Mouse (Mus musculus) hindbrain, embryonic 13.5 days (tissue): ENCODE measurements at regions not wholly inside any gene's neighbourhood (a gene's known extent, or its start where the extent isn't known, plus 50 kb on each side); places are given as distances from the start of the nearest gene placed in this dataset.
A peak's percentile ranks its signal among the peaks of the same experiment; 100 is the strongest.
"Not testable (repeated sequence)": the region's sequence is repeated elsewhere in the genome, so short reads cannot be mapped to it uniquely, and the experiment has no call there.

Experiments
- ATAC-seq: fragments of 200-750 bp; cut with Nextera tagmentation; 2 replicates; pipeline ENCODE4 v1.8.0; 2017; ENCODE audit warnings: moderate TSS enrichment; ENCODE audit not compliant: low FRiP score
- H3K27ac ChIP-seq: fragments of 300-500 bp; sonication (generic); 2 replicates; pipeline ENCODE4 v1.5.1; 2015; ENCODE audit warnings: inconsistent platforms, mild to moderate bottlenecking, moderate library complexity
- H3K27me3 ChIP-seq: fragments of 300-500 bp; sonication (generic); 2 replicates; pipeline ENCODE4 v1.6.1; 2015; ENCODE audit warnings: mild to moderate bottlenecking, inconsistent platforms
- H3K36me3 ChIP-seq: fragments of 300-500 bp; sonication (generic); 2 replicates; pipeline ENCODE4 v1.6.1; 2015; ENCODE audit warnings: mild to moderate bottlenecking, inconsistent platforms
- H3K4me1 ChIP-seq: fragments of 300-500 bp; sonication (generic); replicated peaks from 2 replicates; pipeline ENCODE4 v1.6.1; 2015; ENCODE audit warnings: inconsistent platforms
- H3K4me2 ChIP-seq: fragments of 300-500 bp; sonication (generic); 2 replicates; pipeline ENCODE4 v1.6.1; 2015; ENCODE audit warnings: inconsistent platforms, mild to moderate bottlenecking, moderate library complexity
- H3K4me3 ChIP-seq: fragments of 300-500 bp; sonication (generic); 2 replicates; pipeline ENCODE4 v1.5.1; 2015; ENCODE audit warnings: mild to moderate bottlenecking, inconsistent platforms
- H3K9ac ChIP-seq: fragments of 300-500 bp; sonication (generic); 2 replicates; pipeline ENCODE4 v1.6.1; 2015; ENCODE audit warnings: mild to moderate bottlenecking, inconsistent platforms
- H3K9me3 ChIP-seq: fragments of 300-500 bp; sonication (generic); 2 replicates; pipeline ENCODE4 v1.6.1; 2016; ENCODE audit warnings: inconsistent platforms
- WGBS: fragments of 180-500 bp; shearing (Covaris S2); methylation state at CpG from one replicate; pipeline ENCODE4 v1.1.7; 2015; 5-methylcytosine and 5-hydroxymethylcytosine counted together

DNA sequence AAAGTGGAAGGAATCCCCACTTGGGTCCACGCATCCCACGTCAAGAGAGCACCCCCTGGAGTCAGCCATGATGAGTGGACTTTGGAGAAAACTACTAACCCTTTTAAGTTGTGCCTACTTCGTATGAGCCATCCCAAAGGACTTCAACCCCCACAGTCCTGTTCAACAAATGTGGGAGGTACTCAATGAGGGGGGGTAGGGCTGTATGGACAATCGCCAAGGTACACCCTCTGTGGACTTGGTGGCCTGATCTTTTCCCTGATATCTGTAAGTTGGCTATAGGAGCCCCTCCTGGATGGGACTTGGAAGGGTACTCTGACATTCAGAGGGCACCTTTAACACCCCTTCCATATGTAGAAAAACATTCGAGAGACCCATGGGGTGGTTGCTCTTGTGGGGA, 256.5 kb upstream of the Olfr161 start:
- not testable (repeated sequence) for H3K27ac ChIP-seq, H3K4me2 ChIP-seq, H3K9ac ChIP-seq, ATAC-seq, H3K9me3 ChIP-seq, H3K4me3 ChIP-seq, H3K27me3 ChIP-seq, H3K4me1 ChIP-seq, H3K36me3 ChIP-seq
- WGBS: 93% methylated on average over 5 of the region's 5 CpGs

- not testable (repeated sequence) for H3K4me3 ChIP-seq, H3K4me1 ChIP-seq, H3K9me3 ChIP-seq, H3K4me2 ChIP-seq, H3K27ac ChIP-seq, H3K36me3 ChIP-seq, H3K27me3 ChIP-seq, H3K9ac ChIP-seq
- WGBS: 34% methylated on average over 4 of the region's 4 CpGs
- 0 out of 2 replicates have a peak, but pooled peaks have one; percentile 21 for ATAC-seq
These were observed 247.5 kb upstream of the Olfr161 start for GRCm38 (mm10) chr16:3343372-3343771.

DNA sequence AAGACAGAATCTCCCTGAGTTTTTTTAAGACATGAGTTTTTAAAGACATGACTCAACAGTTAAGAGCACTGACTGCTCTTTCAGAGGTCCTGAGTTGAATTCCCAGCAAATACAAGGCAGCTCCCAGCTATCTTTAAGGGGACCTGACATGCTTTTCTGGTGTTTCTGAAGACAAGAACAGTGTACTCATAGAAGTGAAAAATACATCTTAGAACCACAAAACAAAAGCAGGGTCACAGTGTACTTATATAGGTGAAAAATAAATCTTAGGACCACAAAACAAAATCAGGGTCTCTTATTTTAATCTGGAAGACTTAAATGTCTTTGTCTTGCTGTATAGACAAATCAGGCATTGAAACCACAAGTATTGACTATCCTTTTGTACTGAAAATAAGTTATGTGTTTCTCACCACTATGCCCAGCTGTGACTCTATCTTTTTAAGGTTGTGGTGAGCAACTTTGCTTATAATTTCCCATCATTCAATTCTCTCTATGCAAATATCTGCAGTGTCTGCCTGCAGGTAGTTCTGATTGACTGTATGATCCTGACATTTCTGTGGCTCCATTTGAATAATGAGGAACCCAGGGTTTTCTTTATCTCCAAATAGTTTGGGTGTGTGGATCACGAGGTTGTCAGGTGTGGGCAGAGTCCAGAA, 246.0 kb upstream of the Olfr161 start:
- H3K9me3 ChIP-seq, H3K9ac ChIP-seq, H3K27me3 ChIP-seq, H3K4me2 ChIP-seq, H3K4me3 ChIP-seq, ATAC-seq, H3K4me1 ChIP-seq, H3K36me3 ChIP-seq, H3K27ac ChIP-seq: not testable (repeated sequence)
- WGBS: no CpG with 5 or more reads among the region's 1 CpGs

- not testable (repeated sequence) for H3K4me2 ChIP-seq, H3K4me3 ChIP-seq, H3K36me3 ChIP-seq, H3K9ac ChIP-seq, ATAC-seq, H3K4me1 ChIP-seq, H3K27me3 ChIP-seq, H3K27ac ChIP-seq, H3K9me3 ChIP-seq
- 100% methylated on average over 1 of the region's 4 CpGs for WGBS
These were observed 241.5 kb upstream of the Olfr161 start for GRCm38 (mm10) chr16:3349382-3349781.

DNA sequence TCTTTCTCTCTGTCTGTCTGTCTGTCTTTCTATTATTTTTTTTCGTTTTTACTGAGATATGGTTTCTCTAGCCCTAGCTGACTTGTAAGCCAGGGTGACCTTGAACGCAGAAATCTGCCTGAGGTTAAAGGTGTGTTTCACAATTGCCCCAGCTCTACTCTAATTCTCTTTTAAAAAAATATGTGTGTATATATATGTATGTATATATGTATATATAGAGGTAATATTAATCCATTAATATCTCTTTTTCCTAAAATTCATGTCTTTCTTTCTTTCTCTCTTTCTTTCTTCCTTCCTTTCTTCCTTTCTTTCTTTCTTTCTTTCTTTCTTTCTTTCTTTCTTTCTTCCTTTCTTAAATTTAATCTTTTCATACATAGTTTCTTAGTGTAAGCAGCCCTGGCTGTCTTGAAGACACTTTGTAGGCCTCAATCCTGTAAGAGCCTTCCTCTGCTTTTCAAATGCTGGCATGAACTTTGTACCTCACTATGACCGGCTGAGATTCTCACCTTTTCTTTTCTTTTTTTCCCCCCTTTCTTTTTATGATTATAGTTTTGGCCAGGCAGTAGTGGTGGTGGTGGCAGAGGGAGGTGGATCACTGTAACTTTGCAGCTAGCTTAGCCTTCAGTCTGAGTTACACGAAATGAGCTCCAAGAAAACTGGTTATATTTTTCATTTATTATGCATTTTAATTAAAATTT, 240.8 kb upstream of the Olfr161 start:
- H3K9me3 ChIP-seq, H3K4me1 ChIP-seq, H3K9ac ChIP-seq, H3K4me3 ChIP-seq, H3K4me2 ChIP-seq, H3K27me3 ChIP-seq, H3K27ac ChIP-seq, H3K36me3 ChIP-seq: not testable (repeated sequence)
- WGBS: 59% methylated on average over 3 of the region's 4 CpGs
- 0 out of 2 replicates have a peak, but pooled peaks have one; percentile 49 for ATAC-seq

DNA sequence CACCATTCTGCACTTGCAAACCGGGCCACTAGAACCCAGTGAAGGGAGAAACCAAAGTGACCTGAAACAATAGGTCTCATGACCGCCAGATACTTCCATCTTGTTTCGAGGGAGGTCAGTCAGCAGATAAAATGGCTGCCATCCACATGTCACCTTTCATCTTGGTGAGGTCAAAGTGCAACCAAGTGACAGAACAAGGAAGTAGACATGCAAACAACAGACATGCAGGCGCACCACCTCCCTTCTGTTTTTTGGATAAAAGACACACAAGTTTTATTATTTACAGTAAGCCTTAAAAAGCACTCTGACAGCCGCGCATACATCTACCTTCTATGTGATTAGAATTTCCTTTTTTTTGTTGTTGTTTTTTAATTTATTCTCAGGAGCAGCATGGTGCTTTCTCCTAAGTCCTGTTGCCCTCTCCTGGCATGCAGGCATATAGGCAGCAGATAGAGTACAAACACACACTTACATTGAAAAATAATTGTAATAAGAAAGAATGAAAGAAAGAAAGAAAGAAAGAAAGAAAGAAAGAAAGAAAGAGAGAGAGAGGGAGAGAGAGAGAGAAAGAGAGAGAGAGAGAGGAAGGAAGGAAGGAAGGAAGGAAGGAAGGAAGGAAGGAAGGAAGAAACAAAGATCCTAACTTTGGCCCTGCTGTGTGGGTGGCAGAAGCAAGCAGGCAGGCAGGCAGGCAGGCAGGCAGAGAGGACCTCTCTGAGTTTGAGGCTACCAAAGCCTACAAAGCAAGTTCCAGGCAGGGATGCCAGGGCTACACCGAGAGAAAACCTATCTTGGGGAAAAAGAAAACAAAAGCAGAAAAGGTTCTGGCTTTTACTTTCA, 240.0 kb upstream of the Olfr161 start:
- H3K9ac ChIP-seq, H3K4me2 ChIP-seq, H3K27me3 ChIP-seq, H3K4me3 ChIP-seq, H3K4me1 ChIP-seq, H3K9me3 ChIP-seq, H3K36me3 ChIP-seq, H3K27ac ChIP-seq: not testable (repeated sequence)
- WGBS: 83% methylated on average over 6 of the region's 7 CpGs
- peak; percentile 88 for ATAC-seq

GRCm38 (mm10) chr16:3351508-3352046, 239.3 kb upstream of the Olfr161 start:
- not testable (repeated sequence) for H3K4me1 ChIP-seq, ATAC-seq

More at GRCm38 (mm10) chr16:3351508-3352046, 239.3 kb upstream of the Olfr161 start:
- H3K27me3 ChIP-seq, H3K27ac ChIP-seq, H3K9ac ChIP-seq, H3K4me2 ChIP-seq, H3K9me3 ChIP-seq, H3K4me3 ChIP-seq, H3K36me3 ChIP-seq: not testable (repeated sequence)
- 86% methylated on average over 3 of the region's 3 CpGs for WGBS
